Mouse (Mus musculus) hindbrain, embryonic 16.5 days (tissue): ENCODE measurements around the gene Trpm5. TPM values are rescaled to one million over a fixed set of nuclear protein-coding genes. Genes with fewer than 3 reads are reported as not detected.

Experiments used
- ATAC-seq: fragments of 200-750 bp; cut with Nextera tagmentation; 2 replicates; pipeline ENCODE4 v1.8.0; 2017; ENCODE audit warnings: moderate TSS enrichment, moderate library complexity
- H3K27ac ChIP-seq: fragments of 300-500 bp; sonication (generic); 2 replicates; pipeline ENCODE4 v1.5.1; 2014; ENCODE audit warnings: low read depth, mild to moderate bottlenecking, control low read depth, low read length, moderate library complexity
- H3K27me3 ChIP-seq: fragments of 300-500 bp; sonication (generic); replicated peaks from 2 replicates; pipeline ENCODE4 v1.6.1; 2014; ENCODE audit warnings: low read length; ENCODE audit not compliant: control insufficient read depth, insufficient read depth
- H3K36me3 ChIP-seq: fragments of 300-500 bp; sonication (generic); 2 replicates; pipeline ENCODE4 v1.6.1; 2014; ENCODE audit warnings: mild to moderate bottlenecking, low read length, moderate library complexity, mixed read lengths; ENCODE audit not compliant: control insufficient read depth, insufficient read depth
- H3K4me1 ChIP-seq: fragments of 300-500 bp; sonication (generic); 2 replicates; pipeline ENCODE4 v1.6.1; 2014; ENCODE audit warnings: low read depth, low read length; ENCODE audit not compliant: control insufficient read depth, insufficient read depth
- H3K4me2 ChIP-seq: fragments of 300-500 bp; sonication (generic); 2 replicates; pipeline ENCODE4 v1.6.1; 2014; ENCODE audit warnings: mild to moderate bottlenecking, low read length, control low read depth, moderate library complexity
- H3K4me3 ChIP-seq: fragments of 300-500 bp; sonication (generic); 2 replicates; pipeline ENCODE4 v1.5.1; 2014; ENCODE audit warnings: mild to moderate bottlenecking, low read length, control low read depth, moderate library complexity
- H3K9ac ChIP-seq: fragments of 300-500 bp; sonication (generic); 2 replicates; pipeline ENCODE4 v1.6.1; 2014; ENCODE audit warnings: low read depth, mild to moderate bottlenecking, control low read depth, low read length, moderate library complexity
- H3K9me3 ChIP-seq: fragments of 300-500 bp; sonication (generic); 2 replicates; pipeline ENCODE4 v1.6.1; 2014; ENCODE audit warnings: mild to moderate bottlenecking, low read length, moderate library complexity; ENCODE audit not compliant: control insufficient read depth
- WGBS: fragments of 180-500 bp; shearing (Covaris S2); extraction: QIAGEN DNeasy Blood & Tissue Kit; methylation state at CpG from one replicate; pipeline ENCODE4 v1.1.7; 2014; 5-methylcytosine and 5-hydroxymethylcytosine counted together
- polyA plus RNA-seq: library from polyadenylated mRNA; unstranded; fragments of >200 nt; fragmentation: Nextera tagmentation; extraction: Ambion mirVana; gene quantifications from 2 replicates; pipeline ENCODE4 v1.2.1, GENCODE M21; 2015

Trpm5 gene
- polyA plus RNA-seq, 1 experiment from 2014 or later = 2.1 TPM

DNA sequence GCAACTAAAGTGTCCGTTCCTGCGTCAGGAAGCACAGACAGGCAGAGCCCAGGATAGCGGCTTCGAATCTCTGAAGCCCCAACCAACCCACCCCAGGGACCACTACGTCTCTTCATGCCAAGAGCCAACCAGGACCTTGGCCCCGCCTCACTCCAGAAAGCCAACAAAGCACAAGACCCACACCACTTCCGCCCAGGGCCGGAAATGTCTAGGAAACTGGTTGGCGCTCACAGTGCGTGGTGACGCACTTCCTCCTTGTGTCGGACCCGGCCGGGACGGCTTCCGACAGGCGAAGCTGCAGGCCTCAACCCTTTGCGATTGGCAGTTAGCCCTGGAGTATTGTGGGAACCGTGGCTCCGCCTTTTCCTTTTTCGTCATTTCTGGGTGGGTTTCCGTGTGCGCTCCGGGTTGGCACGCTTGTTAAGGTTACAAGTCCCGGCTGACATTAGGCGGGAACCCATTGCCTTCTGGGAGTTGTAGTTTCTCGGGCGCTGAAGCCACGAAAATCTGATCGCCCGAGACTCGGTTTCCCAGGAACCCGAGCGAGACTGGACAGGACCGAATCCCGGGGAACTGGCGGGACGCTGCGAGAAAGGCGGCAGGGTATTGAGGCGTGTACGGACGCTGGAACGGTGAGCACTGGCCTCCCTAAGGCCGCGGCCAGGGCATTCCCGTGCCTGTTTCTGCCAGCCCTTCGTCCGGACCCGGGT lies 25.4 kb downstream of the Trpm5 start, which contains the start of gene Tssc4:
TSS of gene Tssc4 (plus strand) at position 368 of the 710 bp plus-strand sequence.
- peak; percentile 97 for ATAC-seq
- Histone ChIP-seq H3K4me2 (peak within 1 kb of the TSS; percentile 99), H3K4me1 (peaks cover 23% of the 10 kb centered on the region), H3K27me3 (no peaks in the 10 kb centered on the region), H3K4me3 (peak within 1 kb of the TSS; percentile 84), H3K9me3 (no peaks in the 10 kb centered on the region), H3K27ac (peak within 1 kb of the TSS; percentile 89), H3K9ac (peak within 1 kb of the TSS; percentile 92), H3K36me3 (peaks cover 30% of the 10 kb centered on the region)
- under 1% methylated on average over 50 of the region's 51 CpGs for WGBS

DNA sequence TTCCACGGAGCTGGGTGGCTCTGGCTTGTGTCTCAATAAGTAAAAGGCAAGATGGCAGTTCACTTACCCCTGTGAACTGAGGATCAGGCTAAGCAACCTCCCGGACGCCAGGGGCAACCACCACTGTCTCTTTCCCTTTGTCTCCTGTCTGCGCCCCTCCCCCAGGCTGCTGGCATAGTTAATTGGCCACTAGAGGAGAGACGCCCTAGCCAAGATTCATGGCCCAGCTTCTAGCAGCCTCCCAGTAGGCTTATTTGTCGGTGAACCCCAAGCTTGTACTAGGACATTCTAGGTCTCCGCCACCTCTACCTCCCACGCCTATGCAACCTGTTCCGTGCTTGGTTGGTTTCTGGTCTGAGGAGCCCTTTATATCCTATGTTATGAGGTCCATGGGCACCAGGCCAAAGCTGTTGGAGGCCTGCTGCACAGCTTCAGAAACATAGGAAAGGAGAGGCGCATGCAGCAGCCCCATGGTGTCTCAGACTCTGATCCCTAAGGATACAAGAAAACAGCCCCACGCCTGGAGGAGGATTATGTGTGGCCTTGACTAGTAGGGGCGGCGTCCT lies 26.0 kb downstream of the Trpm5 start:
- H3K4me3 ChIP-seq = peak overlapping the region; percentile 36
- H3K9ac ChIP-seq = peak overlapping the region; percentile 60
- H3K4me1 ChIP-seq = peaks cover 23% of the 10 kb centered on the region
- no peaks in the 10 kb centered on the region for H3K27me3 ChIP-seq
- ATAC-seq = no peak
- peak overlapping the region; percentile 59 for H3K4me2 ChIP-seq
- peak overlapping the region; percentile 89 for H3K27ac ChIP-seq
- no peaks in the 10 kb centered on the region for H3K9me3 ChIP-seq
- H3K36me3 ChIP-seq = peaks cover 36% of the 10 kb centered on the region
- 34% methylated on average over 13 of the region's 13 CpGs for WGBS

DNA sequence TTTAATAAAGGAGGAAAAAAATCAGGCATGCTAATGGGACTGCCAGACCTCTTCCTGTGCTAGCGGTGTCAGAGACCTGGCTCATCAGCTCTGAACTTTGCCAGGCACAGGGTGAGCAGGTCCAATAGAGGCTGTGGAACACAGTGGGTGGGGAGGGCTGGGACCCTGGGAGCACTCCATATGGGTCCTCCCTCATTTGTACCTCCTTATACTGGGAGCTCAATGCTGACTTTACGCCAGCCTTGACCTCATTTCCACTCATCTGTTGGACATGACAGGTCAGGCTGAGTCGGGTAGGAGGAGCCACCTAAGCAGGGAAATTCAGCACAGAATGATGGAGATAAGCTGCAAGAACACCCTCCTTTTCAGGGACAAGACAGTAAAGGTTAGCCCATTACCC lies 26.5 kb downstream of the Trpm5 start:
- H3K4me3 ChIP-seq = peak overlapping the region; percentile 36
- no peaks in the 10 kb centered on the region for H3K27me3 ChIP-seq
- H3K9me3 ChIP-seq = no peaks in the 10 kb centered on the region
- 76% methylated on average over 3 of the region's 3 CpGs for WGBS
- peaks cover 23% of the 10 kb centered on the region for H3K4me1 ChIP-seq
- peak overlapping the region; percentile 89 for H3K27ac ChIP-seq
- peaks cover 41% of the 10 kb centered on the region for H3K36me3 ChIP-seq
- ATAC-seq = no peak
- peak overlapping the region; percentile 60 for H3K9ac ChIP-seq
- H3K4me2 ChIP-seq = peak overlapping the region; percentile 59

DNA sequence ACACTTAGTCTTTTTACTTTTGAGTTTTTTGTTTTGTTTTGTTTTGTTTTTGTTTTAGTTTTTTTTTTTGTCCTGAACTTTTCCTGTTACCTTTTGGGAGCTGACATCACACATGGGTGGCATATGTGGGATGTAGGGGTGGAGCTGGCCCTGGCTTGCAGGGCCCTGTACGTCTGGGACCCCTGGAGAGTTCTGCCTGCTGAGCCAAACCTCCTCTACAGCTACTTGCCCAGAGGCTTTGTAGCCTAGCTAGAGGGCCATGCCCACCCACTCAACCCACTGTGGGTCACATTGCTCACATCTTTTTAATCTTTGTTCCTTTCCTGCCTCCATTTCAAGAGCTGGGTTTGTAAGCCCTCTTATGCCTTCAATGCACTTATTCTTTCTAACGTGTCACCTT lies 27.0 kb downstream of the Trpm5 start:
- H3K4me1 ChIP-seq = peaks cover 23% of the 10 kb centered on the region
- no peaks in the 10 kb centered on the region for H3K9me3 ChIP-seq
- 52% methylated on average over 2 of the region's 2 CpGs for WGBS
- ATAC-seq = no peak
- no peaks in the 10 kb centered on the region for H3K27me3 ChIP-seq
- no peak overlapping the region for H3K4me3 ChIP-seq
- H3K36me3 ChIP-seq = peaks cover 43% of the 10 kb centered on the region
- H3K9ac ChIP-seq = no peak overlapping the region
- no peak overlapping the region for H3K4me2 ChIP-seq
- no peak overlapping the region; the same call in 1 of the 2 replicates for H3K27ac ChIP-seq

DNA sequence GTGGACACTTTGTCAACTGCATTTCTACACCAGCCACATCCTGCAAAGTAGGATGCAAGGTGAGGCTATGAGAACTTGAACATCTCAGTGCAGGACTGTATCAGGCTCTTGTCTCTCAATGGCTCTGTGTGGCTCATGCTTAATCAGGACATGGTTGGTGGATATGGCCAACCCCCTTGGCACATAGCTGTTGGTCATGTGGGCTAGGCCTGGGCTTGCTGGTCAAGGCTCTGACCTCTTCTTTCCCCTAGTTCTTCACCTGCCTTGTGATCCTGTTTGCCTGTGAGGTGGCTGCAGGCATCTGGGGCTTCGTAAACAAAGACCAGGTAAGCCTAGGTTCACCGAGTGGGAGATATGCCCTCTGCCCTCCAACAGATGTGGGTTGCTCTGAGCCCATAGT lies 28.8 kb downstream of the Trpm5 start:
- H3K4me2 ChIP-seq = no peak overlapping the region

DNA sequence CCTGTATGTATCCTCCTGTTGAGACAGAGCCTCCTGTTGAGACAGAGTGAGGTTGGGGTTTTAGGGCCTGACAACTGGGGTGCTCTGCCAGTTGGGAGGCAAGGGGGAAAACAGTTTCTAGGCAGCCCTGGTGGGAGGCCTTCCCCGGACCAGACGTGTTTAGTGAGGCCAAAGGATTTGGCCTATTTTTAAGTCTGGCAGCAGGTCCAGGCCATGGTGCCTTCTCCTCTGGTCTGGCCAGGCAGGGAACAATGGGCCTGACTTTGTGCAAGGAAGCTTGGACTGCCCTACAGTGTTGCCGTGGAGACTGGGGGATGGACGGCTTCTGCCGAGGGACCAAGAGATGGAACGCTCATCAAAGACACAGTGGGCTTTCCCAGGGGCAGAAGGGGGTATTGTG lies 30.2 kb downstream of the Trpm5 start:
- Histone ChIP-seq H3K9ac (no peak overlapping the region), H3K4me2 (no peak overlapping the region), H3K4me1 (peaks cover 14% of the 10 kb centered on the region), H3K36me3 (peaks cover 48% of the 10 kb centered on the region), H3K4me3 (no peak overlapping the region), H3K9me3 (no peaks in the 10 kb centered on the region), H3K27me3 (no peaks in the 10 kb centered on the region), H3K27ac (peak overlapping the region; percentile 54)
- peak; percentile 23; the same call in 1 of the 2 replicates for ATAC-seq
- WGBS = 29% methylated on average over 6 of the region's 6 CpGs

More for the DNA sequence above, 28.8 kb downstream of the Trpm5 start:
- no peak overlapping the region for H3K4me3 ChIP-seq
- peaks cover 44% of the 10 kb centered on the region for H3K36me3 ChIP-seq
- no peak overlapping the region for H3K27ac ChIP-seq
- no peak overlapping the region for H3K9ac ChIP-seq
- H3K27me3 ChIP-seq = no peaks in the 10 kb centered on the region
- ATAC-seq = no peak
- H3K4me1 ChIP-seq = peaks cover 20% of the 10 kb centered on the region
- H3K9me3 ChIP-seq = no peaks in the 10 kb centered on the region
- 97% methylated on average over 2 of the region's 2 CpGs for WGBS

DNA sequence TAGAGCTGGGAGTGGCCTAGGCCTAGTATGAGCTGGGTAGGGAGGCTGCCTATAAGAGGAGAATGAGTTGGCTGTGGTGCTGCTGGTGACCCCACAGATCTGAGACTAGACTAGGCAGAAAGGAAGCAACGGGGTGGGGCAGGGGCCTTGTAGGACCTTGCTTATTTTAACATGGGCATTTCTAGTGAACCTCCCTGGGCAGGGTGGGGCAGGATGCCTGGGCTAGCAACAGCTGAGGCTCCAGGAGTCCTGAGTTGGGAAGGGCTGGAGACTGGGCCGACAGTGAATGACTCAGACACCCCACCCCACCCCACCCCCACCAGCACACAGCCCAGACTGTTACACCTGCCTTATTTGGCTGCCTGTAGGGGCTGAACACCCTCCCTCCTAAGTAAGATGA lies 31.7 kb downstream of the Trpm5 start:
- no peak overlapping the region for H3K9ac ChIP-seq
- 73% methylated on average over 2 of the region's 2 CpGs for WGBS
- no peak for ATAC-seq
- H3K9me3 ChIP-seq = no peaks in the 10 kb centered on the region
- no peak overlapping the region for H3K27ac ChIP-seq
- no peaks in the 10 kb centered on the region for H3K27me3 ChIP-seq
- H3K4me1 ChIP-seq = peaks cover 17% of the 10 kb centered on the region
- H3K36me3 ChIP-seq = peaks cover 48% of the 10 kb centered on the region
- H3K4me2 ChIP-seq = no peak overlapping the region
- H3K4me3 ChIP-seq = no peak overlapping the region

DNA sequence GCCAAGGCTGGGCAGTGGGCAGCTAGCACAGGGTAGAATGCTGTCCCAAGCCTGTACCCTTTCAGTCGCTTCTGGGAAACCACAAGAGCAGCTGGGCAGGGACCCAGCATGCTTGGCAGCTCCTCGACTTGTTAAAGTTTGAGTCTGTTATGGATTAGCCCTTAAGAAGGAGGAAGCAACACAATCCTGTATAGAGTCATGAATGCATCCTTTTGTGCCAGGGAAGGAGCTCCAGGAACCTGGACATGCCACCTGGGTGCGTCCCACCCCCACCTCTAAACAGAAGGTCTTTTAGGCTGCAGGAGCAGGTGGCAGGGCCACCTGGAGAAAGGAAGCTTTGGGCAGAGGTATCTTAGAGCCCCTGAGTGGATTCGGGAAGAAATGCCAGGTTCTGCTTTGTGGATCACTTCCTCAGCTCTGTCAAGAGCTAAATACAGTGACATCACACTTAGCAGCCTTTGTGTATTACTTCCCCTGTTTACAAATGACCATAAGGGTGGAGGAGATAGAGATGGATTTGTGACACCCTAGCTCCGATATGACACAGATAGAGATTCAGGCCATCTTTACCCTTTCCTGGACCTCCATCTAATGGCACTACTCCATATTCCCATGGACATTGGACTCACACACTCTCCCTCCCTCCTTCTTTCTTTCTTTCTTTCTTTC lies 35.1 kb downstream of the Trpm5 start:
- no peak for ATAC-seq
- no peak overlapping the region for H3K9ac ChIP-seq
- no peak overlapping the region for H3K4me3 ChIP-seq
- no peak overlapping the region for H3K4me2 ChIP-seq
- WGBS = 73% methylated on average over 5 of the region's 5 CpGs
- no peaks in the 10 kb centered on the region for H3K9me3 ChIP-seq
- H3K4me1 ChIP-seq = peaks cover 39% of the 10 kb centered on the region
- peak overlapping the region; percentile 55; the same call in 1 of the 2 replicates for H3K27ac ChIP-seq
- no peaks in the 10 kb centered on the region for H3K27me3 ChIP-seq
- H3K36me3 ChIP-seq = peaks cover 18% of the 10 kb centered on the region

DNA sequence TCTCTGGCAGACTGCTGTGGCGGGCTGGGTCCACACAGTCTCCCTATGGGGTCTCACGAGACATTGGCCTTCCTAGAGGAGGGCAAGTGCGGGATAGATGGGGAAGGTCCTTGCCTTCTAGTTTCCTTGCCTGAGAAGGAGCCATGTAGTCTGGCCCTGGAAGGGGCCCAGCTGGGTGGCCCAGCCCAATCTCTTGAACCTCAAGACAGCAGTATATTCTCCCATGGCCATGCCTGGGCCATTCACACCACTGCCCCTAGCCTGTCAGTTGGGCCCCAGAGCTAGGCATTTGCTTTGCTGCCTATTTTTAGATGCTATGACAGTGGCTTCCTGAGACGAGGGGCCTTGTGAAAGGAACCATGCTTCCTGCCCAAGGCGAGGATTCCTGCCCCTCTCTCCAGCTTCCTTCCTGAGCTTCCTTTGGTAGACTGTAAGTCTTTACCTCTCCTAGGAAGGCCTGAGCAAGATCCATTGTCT lies 36.2 kb downstream of the Trpm5 start:
- H3K4me2 ChIP-seq = no peak overlapping the region
- no peaks in the 10 kb centered on the region for H3K27me3 ChIP-seq
- H3K4me3 ChIP-seq = no peak overlapping the region
- ATAC-seq = no peak
- 78% methylated on average over 5 of the region's 5 CpGs for WGBS
- peaks cover 11% of the 10 kb centered on the region for H3K36me3 ChIP-seq
- H3K27ac ChIP-seq = peak overlapping the region; percentile 55
- no peaks in the 10 kb centered on the region for H3K9me3 ChIP-seq
- H3K9ac ChIP-seq = no peak overlapping the region
- H3K4me1 ChIP-seq = peaks cover 45% of the 10 kb centered on the region
